Mouse (Mus musculus): ENCODE data around the gene Lrrc38. TPM values are rescaled to one million over a fixed set of nuclear protein-coding genes. Genes with fewer than 3 reads are reported as not detected.
"Not testable (repeated sequence)": the region's sequence is repeated elsewhere in the genome, so short reads cannot be mapped to it uniquely, and the experiment has no call there.

Lrrc38 gene
- polyA plus RNA-seq, 1 experiment from 2014 or later: not detected

- Histone ChIP-seq H3K27ac (no peak overlapping the region), H3K4me3 (ENCODE audit: inconsistent target) (no peak overlapping the region), H3K79me2 (ENCODE audit: inconsistent target) (no peaks in the 10 kb centered on the region), H3K36me3 (ENCODE audit: inconsistent target) (no peaks in the 10 kb centered on the region)
- 72% methylated on average over 5 of the region's 5 CpGs for WGBS (ENCODE audit: missing documents)
Observed at GRCm38 (mm10) chr4:143334145-143334544, 15.4 kb upstream of the Lrrc38 start.

DNA sequence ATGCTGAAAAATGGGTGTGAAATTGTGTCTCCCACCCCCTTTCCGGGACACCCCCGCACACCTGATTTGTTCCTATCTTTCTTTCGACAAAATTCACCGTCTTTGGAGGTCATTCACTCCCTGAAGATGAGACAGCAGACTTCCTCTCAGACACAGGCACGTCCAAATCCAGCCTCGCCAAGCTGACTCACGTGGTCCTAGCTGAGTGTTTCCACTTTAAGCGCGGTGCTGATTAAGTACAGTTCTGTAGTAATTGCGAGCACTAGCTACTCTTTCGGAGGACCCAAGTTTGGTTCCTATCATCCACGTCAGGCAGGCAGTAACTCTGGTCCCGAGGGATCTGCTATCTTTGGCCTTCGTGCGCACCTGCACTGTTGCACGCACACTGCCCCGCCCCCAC lies 14.6 kb upstream of the Lrrc38 start:
- no peaks in the 10 kb centered on the region for H3K79me2 ChIP-seq (ENCODE audit: inconsistent target)
- no peak overlapping the region for H3K4me3 ChIP-seq (ENCODE audit: inconsistent target)
- WGBS (ENCODE audit: missing documents): 89% methylated on average over 17 of the region's 17 CpGs
- no peak overlapping the region for H3K27ac ChIP-seq
- H3K36me3 ChIP-seq (ENCODE audit: inconsistent target): no peaks in the 10 kb centered on the region

DNA sequence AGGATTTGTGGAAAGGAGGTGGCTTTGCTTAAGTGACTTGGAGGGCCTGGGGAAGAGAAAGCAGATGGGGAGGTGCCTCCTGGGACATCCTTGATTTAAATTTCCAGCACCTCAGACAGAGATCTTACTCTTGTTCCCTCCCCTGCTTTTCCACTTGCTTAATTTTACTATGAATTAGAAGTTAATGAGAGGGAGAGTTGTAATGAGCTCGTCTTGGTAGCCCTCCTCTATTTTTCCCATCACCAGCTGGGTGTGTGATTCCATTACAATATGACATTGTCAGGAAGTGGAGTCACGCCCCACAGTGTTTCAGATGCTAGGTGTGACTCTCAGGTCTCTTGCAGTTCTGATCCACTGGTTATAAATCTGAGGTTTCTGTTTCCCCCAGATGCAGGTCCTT lies 13.5 kb upstream of the Lrrc38 start:
- Histone ChIP-seq H3K79me2 (ENCODE audit: inconsistent target) (no peaks in the 10 kb centered on the region), H3K4me3 (ENCODE audit: inconsistent target) (no peak overlapping the region), H3K36me3 (ENCODE audit: inconsistent target) (no peaks in the 10 kb centered on the region), H3K27ac (no peak overlapping the region)
- 67% methylated on average over 2 of the region's 2 CpGs for WGBS (ENCODE audit: missing documents)

GRCm38 (mm10) chr4:143339808-143340207 lies 9.7 kb upstream of the Lrrc38 start:
- Histone ChIP-seq H3K36me3 (ENCODE audit: inconsistent target) (no peaks in the 10 kb centered on the region), H3K4me3 (ENCODE audit: inconsistent target) (no peak overlapping the region), H3K27ac (no peak overlapping the region), H3K79me2 (ENCODE audit: inconsistent target) (no peaks in the 10 kb centered on the region)
- WGBS (ENCODE audit: missing documents): 88% methylated on average over 13 of the region's 13 CpGs

GRCm38 (mm10) chr4:143341470-143341869 lies 8.1 kb upstream of the Lrrc38 start:
- Histone ChIP-seq H3K79me2 (ENCODE audit: inconsistent target) (no peaks in the 10 kb centered on the region), H3K27ac (no peak overlapping the region), H3K4me3 (ENCODE audit: inconsistent target) (no peak overlapping the region), H3K36me3 (ENCODE audit: inconsistent target) (no peaks in the 10 kb centered on the region)
- WGBS (ENCODE audit: missing documents): 88% methylated on average over 7 of the region's 7 CpGs

DNA sequence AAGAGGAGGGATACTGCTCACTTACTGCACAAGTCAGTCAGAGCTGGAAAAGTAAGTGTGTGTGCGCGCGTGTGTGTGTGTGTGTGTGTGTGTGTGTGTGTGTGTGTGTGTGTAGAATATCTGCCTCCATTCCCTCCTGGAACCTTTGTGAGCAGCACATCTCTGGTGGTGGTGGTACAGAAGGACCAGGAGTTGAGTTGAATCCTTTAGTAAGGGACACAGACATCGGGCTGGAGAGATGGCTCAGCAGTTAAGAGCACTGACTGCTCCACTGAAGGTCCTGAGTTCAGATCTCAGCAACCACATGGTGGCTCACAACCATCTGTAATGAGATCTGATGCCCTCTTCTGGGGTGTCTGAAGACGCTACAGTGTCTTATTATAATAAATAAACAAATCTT lies 4.1 kb upstream of the Lrrc38 start:
- not testable (repeated sequence) for H3K27ac ChIP-seq; H3K79me2 ChIP-seq (ENCODE audit: inconsistent target); H3K36me3 ChIP-seq (ENCODE audit: inconsistent target); H3K4me3 ChIP-seq (ENCODE audit: inconsistent target)
- 91% methylated on average over 5 of the region's 5 CpGs for WGBS (ENCODE audit: missing documents)

GRCm38 (mm10) chr4:143348678-143349077 lies 879 bp upstream of the Lrrc38 start:
- H3K4me3 ChIP-seq (ENCODE audit: inconsistent target): no peak overlapping the region
- no peak overlapping the region for H3K27ac ChIP-seq
- no peaks in the 10 kb centered on the region for H3K79me2 ChIP-seq (ENCODE audit: inconsistent target)
- WGBS (ENCODE audit: missing documents): 34% methylated on average over 5 of the region's 5 CpGs
- no peaks in the 10 kb centered on the region for H3K36me3 ChIP-seq (ENCODE audit: inconsistent target)

- no peak overlapping the region for H3K4me3 ChIP-seq (ENCODE audit: inconsistent target)
Observed at GRCm38 (mm10) chr4:143350047-143351015, 774 bp downstream of the Lrrc38 start.

GRCm38 (mm10) chr4:143352301-143352700 lies 2.7 kb downstream of the Lrrc38 start:
- 86% methylated on average over 4 of the region's 4 CpGs for WGBS (ENCODE audit: missing documents)
- no peak overlapping the region for H3K27ac ChIP-seq
- H3K79me2 ChIP-seq (ENCODE audit: inconsistent target): no peaks in the 10 kb centered on the region
- H3K36me3 ChIP-seq (ENCODE audit: inconsistent target): no peaks in the 10 kb centered on the region
- H3K4me3 ChIP-seq (ENCODE audit: inconsistent target): no peak overlapping the region

More at GRCm38 (mm10) chr4:143350047-143351015, 774 bp downstream of the Lrrc38 start:
- WGBS (ENCODE audit: missing documents): 8% methylated on average over 66 of the region's 72 CpGs
- H3K27ac ChIP-seq: no peak overlapping the region
- no peaks in the 10 kb centered on the region for H3K36me3 ChIP-seq (ENCODE audit: inconsistent target)
- H3K79me2 ChIP-seq (ENCODE audit: inconsistent target): no peaks in the 10 kb centered on the region

DNA sequence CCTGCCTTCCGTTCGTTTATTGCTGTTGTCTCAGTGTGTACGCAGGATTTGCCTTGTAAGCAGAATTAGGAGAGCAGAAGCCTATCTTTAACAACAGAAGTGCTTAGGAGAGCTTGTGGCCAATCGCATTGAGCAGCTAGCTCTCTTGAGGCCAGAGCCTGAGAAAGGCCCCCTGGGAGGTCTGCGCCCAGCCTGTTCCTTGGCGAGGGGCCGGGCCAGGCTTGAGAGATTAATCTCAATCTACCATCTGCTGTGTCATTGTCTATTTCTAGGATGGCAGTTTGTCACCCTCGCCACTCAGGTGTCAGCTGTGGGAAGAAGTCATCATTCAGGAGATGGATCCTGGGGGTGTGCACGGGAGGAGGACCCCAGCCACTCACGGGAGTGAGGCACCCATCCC lies 12.0 kb downstream of the Lrrc38 start:
- H3K79me2 ChIP-seq (ENCODE audit: inconsistent target): no peaks in the 10 kb centered on the region
- no peak overlapping the region for H3K4me3 ChIP-seq (ENCODE audit: inconsistent target)
- 53% methylated on average over 10 of the region's 10 CpGs for WGBS (ENCODE audit: missing documents)
- no peak overlapping the region for H3K27ac ChIP-seq
- no peaks in the 10 kb centered on the region for H3K36me3 ChIP-seq (ENCODE audit: inconsistent target)

GRCm38 (mm10) chr4:143366415-143367041 lies 17.0 kb downstream of the Lrrc38 start:
- no peak overlapping the region for H3K4me3 ChIP-seq (ENCODE audit: inconsistent target)
- WGBS (ENCODE audit: missing documents): 73% methylated on average over 15 of the region's 15 CpGs
- no peaks in the 10 kb centered on the region for H3K36me3 ChIP-seq (ENCODE audit: inconsistent target)
- H3K27ac ChIP-seq: no peak overlapping the region
- H3K79me2 ChIP-seq (ENCODE audit: inconsistent target): no peaks in the 10 kb centered on the region

DNA sequence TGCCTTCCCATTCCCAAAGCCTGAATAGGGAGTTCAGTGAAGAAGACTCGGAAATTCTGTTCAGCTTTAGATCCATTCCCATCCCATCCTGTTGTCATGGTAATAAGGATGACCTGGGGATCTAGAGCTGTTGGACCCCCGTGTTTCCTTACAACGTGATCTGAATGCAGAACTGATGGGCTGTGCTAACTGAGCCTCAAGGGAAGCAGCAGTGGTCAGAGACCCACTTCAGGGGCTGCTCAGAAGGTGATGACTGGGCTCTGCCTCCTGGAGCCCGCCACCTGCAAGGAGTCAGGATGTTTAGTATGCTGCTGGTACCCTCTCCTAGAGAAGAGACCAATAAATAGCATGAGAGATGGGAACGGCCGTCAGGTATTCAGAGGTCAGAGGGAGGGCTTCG lies 29.9 kb downstream of the Lrrc38 start:
- no peak overlapping the region for H3K27ac ChIP-seq
- 48% methylated on average over 7 of the region's 7 CpGs for WGBS (ENCODE audit: missing documents)
- no peaks in the 10 kb centered on the region for H3K79me2 ChIP-seq (ENCODE audit: inconsistent target)
- H3K4me3 ChIP-seq (ENCODE audit: inconsistent target): no peak overlapping the region
- H3K36me3 ChIP-seq (ENCODE audit: inconsistent target): no peaks in the 10 kb centered on the region

DNA sequence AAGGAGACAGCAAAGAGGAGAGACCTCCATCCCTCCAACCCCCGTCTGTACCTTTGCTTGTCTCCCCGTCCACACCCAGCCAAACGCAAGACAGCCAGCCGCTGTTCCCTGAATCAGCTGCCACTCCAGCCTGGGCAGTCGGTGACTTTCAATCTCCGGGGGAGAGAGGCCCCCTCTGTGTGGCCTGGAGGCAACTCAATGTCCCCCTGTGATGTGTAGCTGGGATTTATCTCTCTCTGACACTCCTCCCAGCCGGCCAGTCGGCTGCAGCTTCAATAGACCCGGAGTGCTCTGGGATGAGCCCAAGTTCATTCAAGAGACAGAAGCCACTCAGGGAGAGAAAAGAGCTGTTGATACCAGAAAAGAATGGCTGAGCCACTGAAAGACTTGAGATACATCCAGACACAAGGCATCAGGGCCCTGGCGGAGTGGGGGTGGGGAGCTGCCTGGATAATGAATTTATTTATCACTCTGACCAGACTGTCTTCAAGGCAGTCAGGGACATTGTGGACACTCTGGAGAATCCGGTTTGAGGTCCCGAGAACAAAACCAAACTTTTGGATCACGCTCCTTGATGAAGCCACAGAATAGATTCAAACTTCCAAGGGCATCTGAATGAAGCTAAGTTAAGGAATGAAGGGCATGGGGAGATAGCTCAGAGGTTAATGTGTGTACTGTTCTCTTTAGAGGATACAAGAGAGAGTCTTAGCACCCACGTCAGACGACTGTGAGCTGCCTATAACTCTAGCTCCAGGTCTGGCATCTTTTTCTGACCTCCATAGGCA lies 30.6 kb downstream of the Lrrc38 start:
- no peaks in the 10 kb centered on the region for H3K79me2 ChIP-seq (ENCODE audit: inconsistent target)
- no peak overlapping the region for H3K27ac ChIP-seq
- H3K36me3 ChIP-seq (ENCODE audit: inconsistent target): no peaks in the 10 kb centered on the region
- no peak overlapping the region for H3K4me3 ChIP-seq (ENCODE audit: inconsistent target)
- 44% methylated on average over 14 of the region's 15 CpGs for WGBS (ENCODE audit: missing documents)

DNA sequence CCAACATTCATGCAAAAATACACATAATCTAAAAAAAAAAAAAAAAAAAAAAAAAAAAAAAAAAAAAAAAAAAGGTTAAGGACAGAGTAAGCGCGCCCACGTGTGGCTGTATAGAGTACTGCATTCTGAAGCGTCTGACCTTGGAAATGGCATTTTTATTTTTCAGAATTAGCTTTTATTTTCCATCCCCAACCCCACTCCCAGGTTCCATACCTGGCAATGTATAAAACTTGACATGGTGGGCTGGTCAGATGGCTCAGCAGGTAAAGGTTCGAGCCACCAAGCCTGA lies 31.1 kb downstream of the Lrrc38 start:
- H3K4me3 ChIP-seq (ENCODE audit: inconsistent target): no peak overlapping the region
- no peak overlapping the region for H3K27ac ChIP-seq
- WGBS (ENCODE audit: missing documents): 4% methylated on average over 5 of the region's 5 CpGs
- H3K79me2 ChIP-seq (ENCODE audit: inconsistent target): no peaks in the 10 kb centered on the region
- H3K36me3 ChIP-seq (ENCODE audit: inconsistent target): no peaks in the 10 kb centered on the region

DNA sequence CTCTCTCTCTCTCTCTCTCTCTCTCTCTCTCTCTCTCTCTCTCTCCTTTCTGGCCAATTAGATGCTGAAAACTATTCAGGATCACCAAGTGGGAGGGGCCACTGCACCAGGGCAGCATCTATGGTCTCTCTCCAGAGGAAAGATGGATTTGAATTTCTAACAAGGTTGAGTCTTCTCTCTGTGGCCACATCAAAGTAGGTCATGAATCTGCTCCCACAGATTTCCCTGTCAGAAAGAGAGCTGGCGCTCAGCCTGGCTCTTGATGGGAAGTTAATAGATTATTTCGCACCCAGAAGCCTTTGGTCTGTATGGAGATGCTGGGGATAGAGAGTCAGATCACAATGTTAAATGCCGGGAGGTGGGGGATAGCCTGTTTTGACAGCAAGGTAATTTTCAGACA lies 32.6 kb downstream of the Lrrc38 start:
- Histone ChIP-seq H3K4me3 (ENCODE audit: inconsistent target) (no peak overlapping the region), H3K79me2 (ENCODE audit: inconsistent target) (no peaks in the 10 kb centered on the region), H3K36me3 (ENCODE audit: inconsistent target) (no peaks in the 10 kb centered on the region), H3K27ac (no peak overlapping the region)
- WGBS (ENCODE audit: missing documents): 90% methylated on average over 3 of the region's 3 CpGs
